Mouse (Mus musculus): ENCODE results near the gene Avil.
"Not testable (repeated sequence)": the region's sequence is repeated elsewhere in the genome, so short reads cannot be mapped to it uniquely, and the experiment has no call there.

The Avil gene

GRCm38 (mm10) chr10:127059174-127059967 is 58.9 kb downstream of the Avil start:
- peak; percentile 27 for DNase-seq (ENCODE audit: low read depth, low spot score)

- peak; percentile 91 for DNase-seq (ENCODE audit: low read depth, low spot score)
These were observed 59.7 kb downstream of the Avil start, which contains the start of gene March9 for GRCm38 (mm10) chr10:127059968-127060916. TSS of gene March9 (minus strand) at chr10:127060184.

GRCm38 (mm10) chr10:127061085-127061484 is 60.6 kb downstream of the Avil start:
- DNase-seq (ENCODE audit: low read depth, low spot score) = no peak

GRCm38 (mm10) chr10:127061513-127061912 is 61.0 kb downstream of the Avil start:
- DNase-seq (ENCODE audit: low read depth, low spot score) = no peak

- DNase-seq (ENCODE audit: low read depth, low spot score) = not testable (repeated sequence)
These were observed 61.6 kb downstream of the Avil start for GRCm38 (mm10) chr10:127062101-127062500.

GRCm38 (mm10) chr10:127062503-127062902 is 62.0 kb downstream of the Avil start:
- DNase-seq (ENCODE audit: low read depth, low spot score) = no peak

- DNase-seq (ENCODE audit: low read depth, low spot score) = peak; percentile 99
These were observed 62.8 kb downstream of the Avil start, which contains the start of gene Cdk4 for GRCm38 (mm10) chr10:127063239-127063872. TSS of gene Cdk4 (plus strand) at chr10:127063534.

- DNase-seq (ENCODE audit: low read depth, low spot score) = peak; percentile 46
These were observed 63.7 kb downstream of the Avil start for GRCm38 (mm10) chr10:127063913-127064870.

- no peak for DNase-seq (ENCODE audit: low read depth, low spot score)
These were observed 65.5 kb downstream of the Avil start for GRCm38 (mm10) chr10:127065981-127066380.

GRCm38 (mm10) chr10:127066519-127067018 is 66.1 kb downstream of the Avil start:
- DNase-seq (ENCODE audit: low read depth, low spot score) = no peak

GRCm38 (mm10) chr10:127068360-127069038 is 68.0 kb downstream of the Avil start:
- no peak for DNase-seq (ENCODE audit: low read depth, low spot score)

GRCm38 (mm10) chr10:127069281-127070189 is 69.0 kb downstream of the Avil start:
- DNase-seq (ENCODE audit: low read depth, low spot score) = peak; percentile 65
